Comparison of ENCODE assay signal across 8 mouse cellular contexts in the genomic region with DNA sequence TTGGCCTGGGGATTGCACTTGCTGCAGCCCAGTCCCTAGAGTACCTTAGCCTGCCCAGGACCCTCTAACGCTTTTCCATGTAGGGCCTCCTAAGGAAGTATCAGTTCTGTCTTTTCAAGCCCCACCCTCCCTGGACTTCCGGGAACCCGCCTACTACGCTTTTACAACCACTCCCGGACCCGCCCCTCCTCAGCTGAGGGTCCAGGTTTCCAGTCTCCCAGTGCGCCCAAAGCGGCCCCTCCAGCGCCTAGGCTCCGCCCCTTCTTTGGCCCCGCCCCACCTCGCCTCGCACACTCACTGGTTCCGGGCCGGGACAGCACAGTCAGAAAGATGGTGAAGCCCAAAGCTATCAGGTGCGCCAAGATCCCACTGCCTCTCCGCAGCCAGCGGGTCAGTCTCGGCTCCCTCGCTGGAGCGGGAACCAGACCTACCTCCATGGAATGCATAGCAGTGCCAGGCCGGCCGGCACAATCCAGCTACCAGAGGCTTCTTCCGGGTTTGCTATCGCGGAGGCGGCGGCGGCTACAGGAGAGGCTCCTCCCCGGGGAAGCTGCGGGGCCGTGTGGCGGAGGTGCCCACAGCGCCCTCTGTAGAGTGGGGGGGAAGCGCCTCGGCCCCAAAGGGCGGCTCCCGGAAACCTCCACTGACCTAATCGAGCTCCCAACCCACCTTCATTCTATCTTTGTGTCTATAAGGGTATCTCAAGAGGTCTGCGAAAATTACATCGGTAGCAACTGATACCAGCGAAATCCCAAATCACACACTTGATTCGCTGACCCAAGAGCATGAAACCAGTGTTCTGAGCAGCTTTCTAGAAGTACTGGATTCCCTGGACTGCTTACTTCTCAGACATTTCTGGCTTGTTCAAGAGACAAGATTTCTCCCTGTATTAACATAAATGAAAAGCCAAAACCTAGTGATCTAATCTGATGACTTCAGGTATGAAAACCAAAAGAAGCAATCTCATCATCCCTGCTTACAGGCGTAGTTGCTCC. TPM values are rescaled to one million over a fixed set of nuclear protein-coding genes. Genes with fewer than 3 reads are reported as not detected.
DNase-seq lines count a peak whose midpoint lies in the region; ATAC-seq lines count a peak whose summit lies in the region.

A gene (minus strand): TSS at position 884 of the 995 bp plus-strand sequence.

- peaks cover 39% of the 10 kb centered on the region for H3K4me1 ChIP-seq in hindbrain, embryonic 15.5 days (replicated peaks)

- peak within 1 kb of the TSS; percentile 81 for H3K27ac ChIP-seq in hindbrain, embryonic 15.5 days (replicated peaks)

- peak within 1 kb of the TSS; percentile 55 for H3K9ac ChIP-seq in hindbrain, embryonic 15.5 days

- 3% methylated on average over 44 of the region's 44 CpGs for WGBS in hindbrain, embryonic 15.5 days

- peak within 1 kb of the TSS; percentile 69 for H3K4me2 ChIP-seq in hindbrain, embryonic 15.5 days

- no peaks in the 10 kb centered on the region for H3K27me3 ChIP-seq in hindbrain, embryonic 15.5 days

- peak within 1 kb of the TSS; percentile 56 for H3K4me3 ChIP-seq in hindbrain, embryonic 15.5 days

- peaks cover 35% of the 10 kb centered on the region for H3K36me3 ChIP-seq in hindbrain, embryonic 15.5 days

- peak; percentile 86 for ATAC-seq in hindbrain, embryonic 15.5 days (ENCODE audit: low FRiP score, low read depth)

- H3K9me3 ChIP-seq in hindbrain, embryonic 15.5 days, result no peaks in the 10 kb centered on the region

- peak; percentile 99 for DNase-seq in ZHBTc4 (ENCODE audit: low read depth, low spot score)
- peak; percentile 58 to 78 for DNase-seq in cerebellum, postnatal 4 days (ENCODE audit: low spot score in 2 of 2)
- DNase-seq in gastrocnemius, adult 18-20 months (ENCODE audit: low spot score), result peak; percentile 94
- peak; percentile 85 for DNase-seq in left cerebral cortex, adult 11 months (ENCODE audit: low spot score)
- peak; percentile 98 for DNase-seq in lung, postnatal 36 days
- peak; percentile 94 for DNase-seq in retina, postnatal 1 day
- peak; percentile 92 to 97 for DNase-seq in urinary bladder, adult 18-20 months (ENCODE audit: low spot score in 2 of 2)

RNA-seq across cellular contexts. Expression of the gene that starts here (rescaled TPM):
- 1 to 10 TPM; 3.0 to 3.2 TPM for total RNA-seq in gastrocnemius, adult 18-20 months (2021)
- 3.4 and 3.5 TPM in 2 replicates for polyA plus RNA-seq in hindbrain, embryonic 15.5 days (2015; fragmentation: Nextera tagmentation; extraction: Ambion mirVana)

Comparison
In these comparisons a context has a peak if more than half of its experiments do, and no peak if none do; other contexts are left out.
1. Peak in every context shown above with its lines: DNase-seq, ATAC-seq, H3K4me3 ChIP-seq and H3K27ac ChIP-seq.